Mouse (Mus musculus) heart, postnatal 0 days (tissue): ENCODE data around the gene Mamdc2.

Experiments used
- CTCF ChIP-seq: IDR thresholded peaks from 2 replicates; pipeline ENCODE4 v1.5.1; 2016; ENCODE audit warnings: antibody characterized with exemption, control low read depth, low read depth
- EP300 ChIP-seq: IDR thresholded peaks from 2 replicates; pipeline ENCODE4 v1.6.1; 2016; ENCODE audit warnings: antibody characterized with exemption, low read depth

- TF ChIP-seq CTCF (no peak), EP300 (no peak)
Measured at GRCm38 (mm10) chr19:23297191-23297590, 151.1 kb downstream of the Mamdc2 start.
